Mouse (Mus musculus): Measurements from ENCODE around the gene Bicc1.
A peak's percentile ranks its signal among the peaks of the same experiment; 100 is the strongest.

DNA sequence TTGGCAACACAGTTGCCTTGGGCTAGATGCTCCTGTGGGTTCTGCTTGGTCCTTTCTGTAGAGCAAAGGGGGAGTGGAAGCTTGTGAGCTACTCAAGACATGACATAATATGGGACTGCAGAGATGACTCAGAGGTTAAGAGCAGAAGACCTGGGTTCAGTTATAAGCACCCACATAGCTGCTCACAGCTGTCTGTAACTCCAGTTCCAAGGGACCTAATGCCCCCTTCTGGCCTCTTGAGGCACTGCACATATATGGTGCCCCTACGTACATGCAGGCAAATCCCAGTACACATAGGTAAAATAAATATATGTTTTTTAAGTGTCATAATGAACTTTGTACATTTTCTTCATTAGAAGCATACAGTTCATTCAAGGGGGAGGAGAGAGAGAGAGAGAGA is 11.9 kb upstream of the Bicc1 start:
- TF ChIP-seq MAZ (IDR thresholded peaks at IDR 0.05; ENCODE audit: low read depth, low read length) = no peak
- no peak for TF ChIP-seq MAX (IDR thresholded peaks at IDR 0.05; ENCODE audit: low read length)
- TF ChIP-seq UBTF (IDR thresholded peaks at IDR 0.05; ENCODE audit: borderline replicate concordance, insufficient read depth, low read depth, low read length) = no peak
- TF ChIP-seq CTCF (IDR thresholded peaks at IDR 0.05 in 2 of 3, conservative IDR thresholded peaks at IDR 0.05 in 1 of 3; ENCODE audit: control insufficient read depth in 1 of 3, insufficient read depth in 1 of 3, low read depth in 2 of 3, low read length in 3 of 3, poor library complexity in 1 of 3, severe bottlenecking in 1 of 3) = 0 out of 6 replicates have a peak, but pooled peaks of 2 of the 3 experiments have one; percentile 10 to 15
- TF ChIP-seq ZNF384 (IDR thresholded peaks at IDR 0.05; ENCODE audit: low read depth, low read length) = no peak
- no peak for TF ChIP-seq EP300 (IDR thresholded peaks at IDR 0.05; ENCODE audit: low read depth in 1 of 2, low read length in 2 of 2)
- no peak for TF ChIP-seq RCOR1 (IDR thresholded peaks at IDR 0.05; ENCODE audit: low read depth, low read length)

All from MEL (cell line).